Mouse (Mus musculus): Measurements from ENCODE around the gene BC051665.
A peak's percentile ranks its signal among the peaks of the same experiment; 100 is the strongest.

The BC051665 gene

DNA sequence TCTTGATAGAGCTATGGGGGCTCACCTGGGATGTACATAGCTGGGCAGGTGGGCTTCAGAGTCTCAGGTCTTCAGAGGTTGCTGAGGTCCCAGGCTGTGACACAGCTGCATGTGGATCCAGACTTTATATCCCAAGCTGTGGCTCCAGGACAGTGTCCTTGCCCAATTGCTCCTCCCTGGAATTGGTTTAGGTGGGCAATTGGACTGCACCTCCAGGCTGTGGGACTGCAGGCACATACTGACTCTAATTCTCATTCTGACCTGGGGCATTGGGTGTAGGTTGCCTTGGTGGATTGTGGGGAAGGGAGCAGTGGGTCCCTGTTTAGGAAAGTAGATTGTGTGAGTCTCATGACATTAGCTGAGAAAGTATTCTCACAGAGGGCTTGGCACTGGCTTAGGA, at the start of gene BC051665:
TSS of gene BC051665 (minus strand) at position 101 of the 400 bp plus-strand sequence.
- no peak for DNase-seq

DNA sequence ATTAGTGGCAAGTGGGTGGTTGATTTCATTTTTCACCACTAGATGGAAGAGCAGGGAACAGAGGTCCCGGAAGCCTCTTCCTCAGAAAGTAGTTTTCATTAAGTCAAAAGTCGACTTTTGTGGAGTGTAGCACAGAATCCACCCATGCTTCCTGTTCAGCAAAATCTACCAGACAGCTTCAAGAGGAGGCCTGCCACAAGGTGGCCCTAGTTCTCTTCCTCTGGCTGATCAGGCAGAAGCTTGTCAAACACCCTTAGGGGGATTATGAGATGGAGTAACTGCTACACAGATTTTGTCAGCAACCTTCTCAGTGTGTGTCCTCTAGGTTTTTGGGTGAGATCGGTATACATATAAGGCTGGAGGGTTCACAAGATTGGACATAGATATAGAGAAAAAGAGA, 39.9 kb upstream of the BC051665 start:
- no peak for DNase-seq

DNA sequence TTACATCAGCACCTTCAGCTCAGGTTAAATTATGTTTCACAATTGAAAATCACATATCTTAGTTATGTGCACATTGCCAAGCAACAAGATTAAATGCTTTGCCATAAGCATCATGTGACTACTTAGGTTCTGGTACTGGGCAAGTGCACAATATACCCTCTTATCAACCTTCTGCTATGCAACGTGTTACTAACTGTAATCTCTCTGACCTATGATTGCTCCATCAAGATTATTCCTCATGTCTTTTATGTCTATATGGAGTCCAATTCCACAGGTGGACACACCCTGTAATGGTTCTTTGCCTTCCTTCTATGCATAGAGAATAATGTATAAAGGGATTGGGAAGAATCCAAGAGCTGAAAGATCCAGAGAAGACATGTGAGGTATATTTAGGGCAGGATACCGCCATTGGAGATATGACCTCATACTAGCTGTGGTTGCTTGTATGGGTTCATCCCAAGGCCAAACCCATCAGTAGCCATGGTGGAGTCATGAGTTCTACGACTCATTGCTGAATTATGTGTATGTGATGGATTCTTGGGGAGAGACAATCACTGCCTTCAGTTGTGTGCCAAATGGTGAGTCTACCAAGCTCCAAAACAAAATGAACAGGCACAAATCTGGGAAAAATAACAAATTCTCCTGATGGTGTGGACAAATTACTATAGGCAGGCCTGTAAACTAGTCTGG, 34.5 kb upstream of the BC051665 start:
- no peak for DNase-seq

DNA sequence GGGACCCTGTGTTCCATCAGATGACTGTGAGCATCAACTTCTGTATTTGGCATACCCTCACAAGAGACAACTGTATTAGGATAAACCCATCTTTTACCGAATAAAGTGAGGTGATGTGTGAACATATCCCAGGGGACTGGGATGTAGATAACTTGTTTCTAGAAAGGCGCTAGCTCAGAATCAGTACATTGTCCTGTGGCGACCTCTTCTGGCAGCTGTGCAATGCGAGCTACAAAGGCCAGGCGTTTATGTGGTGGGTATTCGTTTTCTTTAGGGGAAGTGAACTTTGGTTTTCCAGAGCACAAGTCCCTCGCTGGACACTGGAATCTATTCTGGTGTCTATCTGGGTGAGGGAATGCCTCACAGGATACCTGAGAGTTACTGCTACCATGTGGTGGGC, 33.3 kb upstream of the BC051665 start:
- DNase-seq, result peak; percentile 55

DNA sequence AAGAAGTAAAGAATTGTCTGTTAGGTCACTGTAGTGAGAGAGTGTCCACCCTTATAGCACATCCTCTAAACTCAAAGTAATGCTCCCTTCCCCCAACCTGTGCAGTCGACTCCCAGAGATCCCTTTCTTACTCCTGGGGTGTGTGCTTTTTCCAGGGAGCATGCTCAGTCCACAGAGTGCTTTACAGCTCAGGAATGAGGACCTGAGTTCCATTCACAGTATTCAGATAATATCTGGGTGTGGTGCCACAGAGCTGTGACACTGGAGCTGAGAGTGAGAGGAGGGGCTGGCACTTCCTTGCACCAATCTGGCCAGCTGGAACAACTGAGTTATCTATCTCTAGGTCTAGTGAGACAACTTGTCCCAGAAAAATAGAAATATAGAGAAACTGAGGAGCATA, 27.6 kb upstream of the BC051665 start:
- no peak for DNase-seq

DNA sequence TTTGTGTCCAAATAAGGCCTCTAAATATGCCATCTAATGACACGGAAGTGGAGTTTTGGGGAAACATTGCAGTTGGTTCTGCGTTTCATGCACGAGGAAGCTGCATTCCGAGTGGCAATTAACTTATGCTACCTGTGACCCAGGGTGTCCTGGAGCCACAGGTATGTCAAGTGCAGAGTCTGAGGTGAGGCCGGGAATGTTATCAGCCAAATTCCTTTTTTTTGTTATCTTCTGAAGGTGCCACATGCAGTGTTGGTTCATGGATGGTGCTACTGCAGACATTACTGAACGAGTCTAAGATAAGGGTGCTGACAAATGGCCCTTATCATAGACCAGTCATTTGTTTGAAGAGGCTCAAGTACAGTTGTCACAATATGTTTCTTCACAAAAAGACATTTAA, 26.6 kb upstream of the BC051665 start:
- no peak for DNase-seq

DNA sequence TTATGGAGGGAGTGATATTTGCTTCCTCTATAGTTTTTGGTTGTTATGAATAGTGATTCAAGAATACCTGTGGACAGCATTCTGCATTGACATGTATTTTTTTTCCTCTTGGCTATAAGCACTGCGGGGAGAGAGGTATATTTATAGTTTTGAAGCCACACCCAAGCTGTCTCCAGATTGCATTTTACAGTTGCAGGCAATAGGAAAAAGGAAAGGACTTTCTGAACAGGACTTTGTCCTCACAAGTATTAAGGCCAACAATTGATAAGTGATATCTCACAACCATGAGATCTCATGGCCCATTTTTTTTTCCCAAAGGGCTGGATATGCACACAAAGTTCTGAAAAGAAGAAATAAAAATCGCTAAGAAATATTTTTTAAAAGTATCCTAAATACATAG, 23.5 kb upstream of the BC051665 start:
- DNase-seq, result no peak

DNA sequence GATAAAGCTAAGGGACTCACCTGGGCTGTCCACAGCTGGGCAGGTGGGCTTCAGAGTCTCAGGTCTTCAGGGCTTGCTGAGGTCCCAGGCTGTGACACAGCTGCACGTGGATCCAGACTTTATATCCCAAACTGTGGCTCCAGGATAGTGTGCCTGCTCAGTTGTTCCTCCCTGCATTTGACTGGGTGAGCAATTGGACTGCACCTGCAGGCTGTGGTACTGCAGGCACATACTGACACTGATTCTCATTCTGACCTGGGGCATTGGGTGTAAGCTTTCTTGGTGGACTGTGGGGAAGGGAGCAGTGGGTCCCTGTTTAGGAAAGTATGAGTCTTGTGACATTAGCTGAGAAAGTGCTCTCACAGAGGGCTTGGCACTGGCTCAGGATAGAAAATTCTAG, 16.6 kb upstream of the BC051665 start, which contains the start of gene Ctsll3:
TSS of gene Ctsll3 (minus strand) at position 101 of the 400 bp plus-strand sequence.
- DNase-seq, result no peak

DNA sequence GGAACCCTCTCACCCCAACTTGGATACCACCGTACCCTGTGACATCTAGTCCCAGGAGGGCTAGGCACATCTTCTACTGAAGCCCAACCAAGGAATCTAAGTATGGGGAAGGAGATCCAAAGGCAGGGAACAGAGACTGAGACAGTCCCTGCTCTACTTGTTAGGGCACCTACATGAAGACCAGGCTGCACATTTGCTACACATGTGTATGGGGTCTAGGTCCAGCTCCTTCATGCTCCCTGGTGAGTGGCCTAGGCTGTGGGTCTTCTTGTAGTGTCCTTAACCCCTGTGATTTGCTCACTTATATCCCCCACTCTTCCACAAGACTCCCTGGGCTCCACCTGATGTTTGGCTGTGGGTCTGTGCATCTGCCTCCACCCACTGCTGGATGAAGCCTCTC, 3.3 kb upstream of the BC051665 start:
- DNase-seq, result no peak

DNA sequence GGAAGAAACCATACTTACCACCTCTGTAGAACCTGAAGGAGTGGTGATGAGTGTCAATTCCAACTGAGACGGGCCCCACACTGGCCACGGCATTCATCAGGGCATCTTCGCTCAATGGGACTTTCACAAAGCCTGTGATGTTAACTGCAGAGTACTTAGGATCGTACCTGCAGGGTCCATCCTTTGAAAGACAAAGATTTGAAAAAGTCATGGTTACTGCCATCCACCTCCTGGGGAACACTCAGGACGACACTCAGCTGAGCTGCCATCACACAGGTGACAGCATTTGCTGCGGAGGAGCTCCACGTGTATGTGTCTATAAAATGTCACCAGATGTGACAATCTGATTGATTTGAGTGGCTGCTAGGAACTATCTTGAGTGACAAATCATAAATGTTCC, 2.9 kb downstream of the BC051665 start:
- DNase-seq, result no peak

DNA sequence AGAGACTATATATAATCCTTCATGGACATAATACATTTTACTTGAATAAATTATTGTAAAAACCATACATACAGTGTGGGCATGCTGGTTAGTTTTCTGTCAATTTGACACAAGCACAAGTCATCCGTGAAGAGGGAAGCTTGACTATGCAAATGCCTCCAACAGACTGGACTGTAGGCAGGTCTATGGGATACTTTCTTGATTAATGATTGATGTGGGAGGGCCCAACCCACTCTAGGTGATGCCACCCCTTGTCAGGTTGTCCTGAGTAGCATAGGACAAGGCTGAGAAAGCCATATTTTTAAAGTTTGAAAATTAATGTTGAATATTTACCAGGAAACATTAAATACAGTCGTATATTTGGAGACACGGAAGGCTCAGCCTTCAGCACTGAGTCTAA, 5.6 kb downstream of the BC051665 start:
- DNase-seq, result no peak

DNA sequence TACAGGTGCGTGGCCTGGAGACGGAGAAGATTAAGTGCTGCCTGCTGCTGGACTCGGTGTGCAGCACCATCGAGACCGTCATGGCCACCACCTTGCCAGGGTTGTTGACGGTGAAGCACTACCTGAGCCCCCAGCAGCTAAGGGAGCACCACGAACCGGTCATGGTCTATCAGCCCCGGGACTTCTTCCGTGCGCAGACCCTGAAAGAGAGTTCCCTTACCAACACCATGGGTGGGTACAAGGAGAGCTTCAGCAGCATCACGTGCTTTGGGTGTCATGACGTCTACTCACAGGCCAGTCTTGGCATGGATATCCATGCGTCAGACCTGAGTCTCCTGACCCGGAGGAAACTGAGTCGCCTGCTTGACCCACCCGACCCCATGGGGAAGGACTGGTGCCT, 25.0 kb downstream of the BC051665 start:
- no peak for DNase-seq

DNA sequence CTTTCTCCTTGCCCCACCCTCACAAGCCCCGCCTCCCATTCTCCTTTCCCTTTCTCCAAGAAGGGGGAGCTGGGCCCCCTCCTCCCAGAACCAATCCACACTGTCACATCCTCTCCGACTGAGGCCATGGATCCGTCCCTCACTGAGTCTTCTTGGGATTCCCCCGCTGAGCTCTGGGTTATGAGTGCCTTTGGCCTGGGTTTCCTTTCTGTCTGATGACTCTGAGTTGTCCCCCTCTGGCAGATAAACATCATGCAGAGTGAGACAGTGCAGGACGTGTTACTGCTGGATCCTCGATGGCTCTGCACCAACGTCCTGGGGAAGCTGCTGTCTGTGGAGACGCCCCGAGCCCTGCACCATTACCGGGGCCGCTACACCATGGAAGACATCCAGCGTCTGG, 25.8 kb downstream of the BC051665 start:
- DNase-seq, result no peak

DNA sequence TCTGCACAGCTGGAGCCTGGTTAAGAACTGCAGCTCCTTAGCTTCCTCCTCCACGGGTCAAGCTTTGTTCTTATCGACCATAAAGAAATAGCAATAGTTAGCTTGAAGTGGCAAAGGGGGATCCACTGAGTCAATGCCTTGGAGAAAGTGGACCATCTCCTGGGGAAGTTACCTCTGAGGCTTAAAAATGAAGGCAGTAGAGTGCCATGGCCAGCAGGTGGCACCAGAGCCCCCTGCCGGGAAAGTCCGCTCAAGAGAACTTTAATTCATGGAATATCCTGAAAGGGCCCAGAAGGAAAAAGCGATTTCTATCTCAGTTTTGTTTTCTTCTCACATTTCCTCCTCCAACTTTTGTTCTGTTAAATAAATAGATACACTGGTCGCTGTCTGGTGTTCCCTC, 27.0 kb downstream of the BC051665 start:
- DNase-seq, result peak; percentile 71

DNA sequence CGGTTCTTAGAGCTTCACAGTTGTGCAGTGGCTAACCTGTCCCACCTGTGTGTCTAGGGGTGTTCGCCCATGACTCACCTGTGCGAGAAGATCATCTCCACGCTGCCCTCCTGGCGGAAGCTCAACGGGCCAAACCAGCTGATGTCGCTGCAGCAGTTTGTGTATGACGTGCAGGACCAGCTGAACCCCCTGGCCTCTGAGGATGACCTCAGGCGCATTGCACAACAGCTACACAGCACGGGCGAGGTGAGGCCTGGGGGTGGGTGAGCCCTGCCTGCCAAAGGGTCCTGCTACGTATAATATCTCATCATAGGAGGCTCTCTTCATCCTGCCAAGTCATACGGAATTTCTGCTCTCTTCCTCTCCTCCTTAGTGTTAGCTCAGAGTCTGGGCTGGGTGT, 28.9 kb downstream of the BC051665 start:
- no peak for DNase-seq

DNA sequence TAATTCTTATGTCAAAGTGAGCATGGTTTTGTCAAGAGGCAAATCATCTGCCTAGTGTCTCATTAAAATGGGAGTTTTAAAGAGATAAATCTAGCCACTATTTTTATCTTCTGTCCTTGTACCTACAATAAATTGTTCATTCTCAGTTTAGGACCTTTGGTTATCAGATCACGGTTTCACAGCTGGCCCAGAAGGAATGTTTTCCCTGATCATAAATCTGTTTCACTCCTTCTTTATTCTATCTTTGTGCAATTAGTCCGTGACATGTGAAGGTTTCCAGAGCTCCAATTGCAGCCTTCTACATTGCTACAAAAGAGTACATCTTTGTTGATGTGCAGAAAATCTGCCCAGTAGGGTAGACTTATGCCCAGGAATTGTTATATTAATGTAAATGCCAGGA, 30.9 kb downstream of the BC051665 start:
- DNase-seq, result no peak

DNA sequence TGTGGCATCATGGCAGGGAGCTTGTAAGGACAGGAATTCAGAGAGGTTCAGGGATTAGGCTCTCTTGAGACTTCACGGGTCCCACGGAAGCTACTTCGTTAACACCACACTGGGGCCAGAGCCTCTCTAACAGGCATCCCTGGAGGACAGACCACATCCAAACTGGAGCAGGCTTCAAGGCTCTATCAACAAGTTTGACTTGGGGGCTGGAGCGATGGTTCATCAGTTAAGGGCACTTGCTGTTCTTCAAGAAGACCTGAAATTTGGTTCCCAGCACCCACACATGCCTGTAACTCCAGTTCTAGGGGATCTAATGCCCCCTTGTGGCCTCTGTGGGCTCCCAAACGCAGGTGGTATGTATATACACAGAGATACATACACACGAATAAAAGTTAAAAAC, 32.9 kb downstream of the BC051665 start:
- DNase-seq, result no peak

DNA sequence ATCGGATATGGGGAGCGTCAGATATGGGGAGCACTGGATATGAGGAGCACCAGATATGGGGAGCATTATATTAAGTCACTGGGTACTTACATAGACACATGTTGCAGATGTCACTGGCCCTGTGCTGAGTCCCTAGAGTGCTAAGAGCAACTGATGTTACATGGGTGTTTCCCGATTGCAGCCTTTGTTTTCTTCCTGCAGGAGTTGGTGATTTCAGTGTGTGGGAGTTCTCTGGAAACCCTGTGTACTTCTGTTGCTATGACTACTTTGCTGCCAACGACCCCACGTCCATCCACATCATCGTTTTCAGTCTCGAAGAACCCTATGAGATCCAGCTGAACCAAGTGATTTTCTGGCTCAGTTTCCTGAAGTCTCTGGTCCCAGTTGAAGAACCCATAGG, 35.2 kb downstream of the BC051665 start:
- DNase-seq, result no peak

DNA sequence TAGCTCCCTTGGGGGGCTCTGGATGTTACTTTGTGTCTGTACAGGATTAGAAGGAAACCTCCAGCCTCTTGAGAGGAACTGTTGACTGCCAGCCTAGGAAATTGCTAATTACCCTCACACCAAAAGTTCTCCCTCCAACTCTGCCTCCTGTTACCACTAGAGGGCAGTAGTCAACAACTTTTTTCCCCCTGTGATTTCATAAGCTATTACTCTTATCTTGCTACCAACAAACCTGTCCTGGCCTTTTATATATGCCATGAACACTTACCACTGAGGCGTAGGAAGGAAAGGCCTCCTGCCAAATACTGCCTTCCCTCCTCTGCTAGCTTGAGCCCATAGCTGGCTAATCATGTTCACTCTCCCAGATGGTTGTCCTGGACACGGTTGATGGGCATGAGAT, 37.6 kb downstream of the BC051665 start:
- no peak for DNase-seq

DNA sequence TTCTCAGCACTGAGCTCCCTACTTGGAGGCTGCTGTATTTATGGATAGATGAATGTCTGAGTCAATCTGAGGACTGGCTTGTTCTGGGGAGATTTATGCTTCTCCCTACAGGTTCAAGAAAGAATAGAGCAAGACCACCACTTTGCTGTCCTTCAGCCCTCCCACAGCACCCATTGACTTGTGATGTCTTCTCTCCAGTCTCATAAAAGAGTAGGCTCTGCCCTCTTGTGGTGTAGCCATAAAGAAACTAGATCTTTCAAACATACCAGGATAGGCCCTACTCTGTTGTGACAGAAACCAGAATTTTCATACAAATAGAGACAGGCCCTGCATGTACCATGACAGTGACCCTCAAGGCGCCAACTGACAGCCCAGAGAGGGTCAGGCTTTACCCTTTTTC, 39.0 kb downstream of the BC051665 start:
- DNase-seq, result no peak

DNA sequence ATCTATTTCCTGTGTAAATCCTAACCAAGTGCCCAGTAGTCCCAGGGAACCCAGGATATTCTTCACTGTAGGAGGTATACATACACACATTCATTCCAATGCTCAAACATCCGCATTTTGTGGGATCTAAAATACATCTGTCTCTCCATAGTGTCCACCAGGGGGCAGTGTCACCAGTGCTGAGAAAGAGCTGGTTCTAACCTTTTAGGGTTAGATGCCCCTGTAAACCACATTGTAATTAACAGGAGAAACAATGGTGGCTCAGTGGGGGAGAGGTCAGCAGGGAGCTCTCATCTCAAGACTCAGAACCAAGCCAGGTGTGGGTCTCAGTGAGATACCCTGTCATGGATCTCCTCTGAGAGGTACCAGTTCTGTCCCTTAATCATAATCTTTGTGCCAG, 39.9 kb downstream of the BC051665 start:
- peak; percentile 43 for DNase-seq

DNA sequence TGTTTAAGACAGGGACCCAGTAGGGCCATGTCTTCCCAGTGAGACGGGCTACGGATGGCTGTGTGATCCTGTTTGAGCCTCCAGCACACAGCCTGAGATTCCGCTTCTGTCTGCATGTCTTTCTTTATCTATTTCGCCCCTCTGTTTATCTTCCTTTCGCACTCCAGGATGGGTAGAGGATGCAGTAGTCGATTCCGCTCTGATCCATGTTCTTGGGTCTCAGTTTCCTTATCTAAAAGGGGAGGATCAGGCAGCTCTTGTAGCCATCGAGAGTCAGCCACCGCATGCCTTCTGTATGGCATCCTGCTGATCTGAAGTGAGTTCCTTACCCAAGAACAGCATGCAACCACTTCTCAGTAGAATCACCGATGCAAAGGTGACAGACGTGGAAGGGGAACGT, 40.8 kb downstream of the BC051665 start:
- DNase-seq, result no peak

DNA sequence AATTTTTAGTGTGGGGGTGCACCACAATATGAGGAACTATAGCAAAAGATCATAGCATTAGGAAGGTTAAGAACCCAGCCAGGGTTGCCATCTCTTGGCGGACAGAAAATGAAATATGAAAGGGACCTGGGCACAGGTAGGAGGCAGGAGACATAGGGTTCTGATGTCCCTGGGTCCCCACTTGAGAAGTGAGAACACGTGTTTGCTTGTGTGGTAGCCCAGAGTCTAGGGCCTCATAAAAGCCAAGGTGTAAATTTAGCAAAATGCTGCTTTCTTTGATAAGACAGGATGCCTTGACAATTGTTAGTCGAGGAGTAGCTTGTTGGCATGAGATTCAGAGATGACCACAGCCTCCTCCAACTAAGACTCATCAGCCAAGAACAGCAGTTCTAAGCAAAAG, 41.4 kb downstream of the BC051665 start:
- no peak for DNase-seq

DNA sequence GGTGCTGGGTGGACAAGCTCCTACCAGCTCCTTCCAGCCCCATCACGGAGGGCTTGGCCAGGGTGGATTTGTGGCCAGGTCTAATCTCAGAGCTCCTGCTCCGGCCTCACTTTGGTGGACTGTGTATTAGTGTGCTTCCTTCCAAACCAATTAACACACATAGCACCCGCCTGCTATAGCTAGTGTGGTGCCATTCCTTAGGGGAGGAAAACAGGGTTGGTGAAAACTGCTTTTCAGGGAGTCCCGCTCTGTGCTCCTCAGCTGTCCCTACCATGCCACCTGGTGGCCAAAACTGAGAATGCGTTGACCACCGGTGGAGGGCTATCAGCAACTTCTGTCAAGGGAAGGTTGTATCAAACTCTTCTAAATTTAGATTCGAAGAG, 42.1 kb downstream of the BC051665 start:
- DNase-seq, result peak; percentile 94

DNA sequence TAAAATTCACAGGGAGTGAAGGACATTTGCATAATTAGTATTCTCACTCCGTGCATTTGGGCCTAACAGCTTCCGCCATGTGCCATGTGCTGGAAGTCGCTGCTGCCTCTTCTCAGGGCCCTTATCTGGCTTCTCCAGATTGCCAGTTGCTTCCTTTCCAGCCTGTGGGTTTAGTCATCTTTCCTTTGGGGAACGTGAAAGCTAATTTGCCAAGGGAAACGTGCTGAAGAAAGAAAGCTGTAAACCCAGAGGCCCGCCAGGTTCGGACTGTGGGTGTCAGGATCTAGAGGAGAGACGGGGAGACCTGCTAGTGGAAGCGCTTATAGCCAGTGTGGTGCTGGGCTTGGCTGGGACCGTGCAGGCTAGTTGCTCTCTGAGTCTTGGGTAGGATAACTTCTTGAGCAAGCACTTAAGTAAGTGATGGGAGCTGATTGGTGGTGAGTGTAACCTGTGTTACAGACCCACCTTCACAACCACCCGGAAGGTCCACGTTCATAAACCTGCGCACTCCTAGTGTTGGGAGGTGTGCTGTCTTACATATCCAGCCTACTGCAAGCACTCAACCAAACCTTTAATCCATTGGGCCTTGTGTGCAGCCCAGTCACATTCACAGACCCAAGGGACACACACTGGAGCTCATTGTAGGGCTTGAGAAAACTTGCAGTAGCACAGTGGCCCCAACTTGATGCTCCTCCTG, 42.6 kb downstream of the BC051665 start:
- DNase-seq, result no peak
